Mouse (Mus musculus) fat pad, adult 2 months (tissue): ENCODE measurements around the gene Cyth3.

Experiments
- DNase-seq: peaks from one replicate; pipeline ENCODE4 v3.0.0-alpha.2; 2011; ENCODE audit warnings: low read depth, low spot score; ENCODE audit errors: extremely low read depth

Gene Cyth3

DNA sequence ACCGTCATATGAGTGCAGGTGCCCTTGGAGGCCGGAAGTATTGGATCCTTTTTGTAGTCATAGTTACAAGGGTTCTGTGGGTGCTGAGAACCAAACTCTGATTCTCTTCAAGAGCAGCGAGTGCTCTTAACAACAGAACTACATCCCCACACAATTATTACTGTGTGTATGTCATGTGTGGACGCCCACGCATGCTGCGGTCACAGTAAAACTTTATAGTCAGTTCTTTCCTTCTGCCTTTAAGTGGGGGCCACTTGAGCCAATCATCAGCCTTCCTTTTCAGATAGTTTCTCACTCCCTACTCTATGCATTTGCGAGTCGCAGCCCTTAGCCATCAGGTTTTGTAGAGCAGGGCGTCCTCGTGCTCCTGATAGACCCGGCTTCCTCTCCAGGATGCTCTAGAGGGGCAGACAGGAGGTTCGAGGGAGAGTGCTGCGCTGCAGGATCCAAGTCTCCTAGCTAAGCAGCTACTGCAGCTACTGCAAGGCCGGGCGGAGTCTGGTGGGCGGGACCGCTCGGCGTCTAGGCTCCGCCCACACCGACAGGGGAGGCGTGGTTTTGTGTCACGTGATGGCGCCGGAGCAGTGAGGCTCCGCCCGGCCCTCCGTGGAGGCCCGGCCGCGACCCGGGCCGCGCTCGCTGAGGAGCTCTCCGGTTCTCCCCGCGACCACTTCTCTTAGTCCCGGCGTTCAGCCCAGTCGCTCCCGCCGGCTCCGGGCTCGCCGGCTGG is at the start of gene Cyth3:
Gene Cyth3, plus strand, starts transcription at position 555 of the 730 bp plus-strand sequence.
- DNase-seq: no peak

DNA sequence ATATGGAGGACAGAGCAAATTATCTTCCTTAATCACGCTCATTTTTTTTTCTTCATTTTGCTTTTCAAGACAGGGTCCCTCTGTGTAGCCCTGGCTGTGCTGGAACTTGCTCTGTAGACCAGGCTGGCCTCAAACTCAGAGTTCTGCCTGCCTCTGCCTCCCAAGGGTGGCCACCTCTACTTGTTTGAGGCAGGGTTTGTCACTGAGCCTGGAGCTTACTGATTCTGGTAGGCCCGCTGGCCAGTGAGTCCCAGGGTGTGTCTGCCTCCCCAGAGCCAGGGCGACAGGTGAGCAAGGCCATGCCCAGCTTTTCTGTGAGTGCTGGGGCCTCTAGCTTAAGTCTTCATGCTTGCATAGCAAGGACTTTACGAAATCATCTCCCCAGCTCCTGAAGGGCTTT is 49.2 kb upstream of the Cyth3 start:
- no peak for DNase-seq

DNA sequence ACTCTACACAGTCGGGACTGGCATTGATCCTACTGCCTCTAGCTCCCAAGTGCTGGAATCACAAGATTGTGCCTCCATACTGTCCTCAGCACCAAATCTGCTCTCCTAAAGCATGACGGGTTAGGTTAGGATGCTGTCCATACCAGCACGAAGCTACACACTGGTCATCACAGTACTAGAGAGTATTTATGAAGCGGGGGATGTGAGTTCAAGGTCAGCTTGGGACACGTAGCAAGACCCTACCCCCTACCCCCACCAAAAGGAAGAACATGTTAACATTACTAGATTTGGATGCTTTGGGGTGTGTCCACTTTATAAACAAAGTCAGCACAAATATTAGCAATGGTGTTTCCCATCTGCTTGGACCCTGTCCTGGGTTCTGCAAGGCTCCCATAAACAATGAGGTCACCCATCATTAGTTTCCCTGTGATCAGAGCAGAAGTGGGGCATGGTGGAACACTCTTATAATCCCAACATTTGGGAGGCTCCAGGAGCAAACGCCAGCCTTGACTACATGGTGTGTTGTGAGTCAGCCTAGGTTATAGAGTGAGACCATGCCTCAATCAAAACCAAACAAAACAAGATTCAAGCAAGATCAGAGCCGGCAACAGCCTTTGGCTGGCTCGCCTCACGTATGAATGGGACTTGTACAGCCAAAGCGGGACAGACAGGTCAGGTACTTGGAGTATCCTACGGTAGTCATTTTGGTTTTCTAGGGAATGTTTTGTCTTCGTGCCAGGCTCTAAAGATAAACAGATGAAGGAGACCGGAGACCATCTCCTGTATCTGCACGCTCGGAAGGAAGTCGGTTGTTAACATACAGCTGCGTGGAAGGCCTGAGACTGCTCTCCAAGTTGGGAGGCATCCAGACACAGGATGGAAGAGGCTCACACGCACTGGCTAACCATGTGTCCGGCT is 47.7 kb upstream of the Cyth3 start:
- DNase-seq: no peak

GRCm38 (mm10) chr5:143579537-143580203 is 42.6 kb upstream of the Cyth3 start:
- DNase-seq: no peak

DNA sequence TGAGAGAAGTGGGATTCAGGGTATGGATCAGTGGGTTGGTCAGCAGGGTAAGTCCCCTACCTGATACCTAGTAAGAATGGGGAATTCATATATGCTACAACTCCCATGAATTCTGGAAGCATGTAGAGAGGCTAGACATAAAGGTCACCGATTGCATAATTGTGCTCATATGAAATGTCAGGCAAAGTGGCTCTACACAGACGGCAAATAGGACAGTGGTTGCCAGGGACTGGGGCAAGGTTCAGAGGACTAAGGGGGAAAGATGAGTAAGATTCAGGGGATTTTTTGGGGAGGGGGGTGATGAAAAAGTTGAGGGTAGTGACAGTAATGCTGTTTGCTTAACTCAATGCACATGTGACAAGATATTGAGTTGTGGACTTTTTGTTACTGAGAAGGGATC is 41.3 kb upstream of the Cyth3 start:
- DNase-seq: no peak

- DNase-seq: no peak
Observed at GRCm38 (mm10) chr5:143581874-143582273, 40.4 kb upstream of the Cyth3 start.

DNA sequence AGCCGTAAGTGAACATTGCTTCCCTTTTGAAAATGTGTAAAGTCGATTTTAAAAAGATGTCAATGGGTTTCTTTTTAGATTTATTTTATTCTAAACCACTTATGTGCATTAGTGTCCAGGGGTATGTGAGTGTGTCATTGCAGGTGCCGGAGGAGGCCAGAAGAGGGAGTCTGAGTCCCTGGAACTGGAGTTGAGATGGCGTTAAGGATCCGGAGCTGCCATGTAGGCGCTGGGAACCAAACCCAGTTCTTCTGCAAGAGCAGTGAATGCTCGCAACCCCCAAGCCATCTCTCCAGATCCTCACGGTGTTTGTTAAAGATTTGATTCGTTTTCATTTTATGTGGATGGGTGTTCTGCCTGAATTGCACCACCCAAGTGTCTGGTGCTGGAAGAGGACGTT is 39.2 kb upstream of the Cyth3 start:
- no peak for DNase-seq

GRCm38 (mm10) chr5:143584982-143585381 is 37.3 kb upstream of the Cyth3 start:
- no peak for DNase-seq

- no peak for DNase-seq
Observed at GRCm38 (mm10) chr5:143586386-143586785, 35.9 kb upstream of the Cyth3 start.

DNA sequence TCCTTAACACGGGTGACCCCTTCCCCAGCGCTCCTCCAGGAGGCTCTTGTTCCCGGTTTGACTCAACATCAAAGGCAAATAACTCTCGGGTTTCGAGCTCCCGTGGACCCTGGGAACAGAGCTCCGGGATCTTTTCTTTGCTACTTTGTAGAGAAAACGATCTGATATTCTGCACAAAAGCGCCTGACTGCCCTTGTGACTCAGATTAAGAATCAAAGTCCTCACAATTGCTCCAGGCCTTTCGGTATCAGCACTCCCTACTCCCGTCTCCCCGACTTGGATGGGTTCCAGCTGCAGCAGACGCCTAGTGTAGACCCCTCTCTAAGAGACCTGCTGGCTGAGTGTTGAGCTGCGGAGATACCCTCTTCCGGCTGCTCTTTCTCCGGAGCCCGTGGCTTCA is 33.1 kb upstream of the Cyth3 start:
- DNase-seq: no peak

- no peak for DNase-seq
Observed at GRCm38 (mm10) chr5:143592926-143593325, 29.3 kb upstream of the Cyth3 start.

DNA sequence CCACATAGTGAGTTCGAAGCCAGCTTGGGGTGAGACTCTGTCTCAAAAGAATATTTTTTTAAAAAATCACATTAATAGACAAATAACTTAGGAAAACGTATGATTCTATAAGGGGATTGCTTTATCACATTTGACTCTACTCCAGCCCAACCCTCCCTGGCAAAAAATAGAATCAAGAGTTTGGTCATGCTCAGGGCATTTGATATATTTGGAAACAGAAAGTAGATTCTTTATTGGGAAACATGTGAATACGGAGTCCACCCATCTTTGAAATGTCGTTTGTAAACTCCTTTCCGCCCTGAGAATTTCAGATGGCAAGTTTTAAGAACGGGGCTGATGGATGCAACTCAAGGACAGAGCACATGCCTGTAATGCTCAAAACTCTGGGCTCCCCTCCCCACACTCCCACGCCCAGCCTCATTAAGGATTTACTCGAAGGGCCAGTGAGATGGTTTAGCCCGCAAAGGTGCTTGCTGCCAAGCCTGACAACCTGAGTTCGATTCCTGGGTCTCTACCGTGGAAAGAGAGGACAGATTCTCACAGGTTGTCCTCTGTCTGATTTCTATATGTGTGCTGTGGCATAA is 28.6 kb upstream of the Cyth3 start:
- no peak for DNase-seq

- DNase-seq: no peak
Observed at GRCm38 (mm10) chr5:143594291-143595065, 27.8 kb upstream of the Cyth3 start.

- no peak for DNase-seq
Observed at GRCm38 (mm10) chr5:143602051-143602450, 20.2 kb upstream of the Cyth3 start.

DNA sequence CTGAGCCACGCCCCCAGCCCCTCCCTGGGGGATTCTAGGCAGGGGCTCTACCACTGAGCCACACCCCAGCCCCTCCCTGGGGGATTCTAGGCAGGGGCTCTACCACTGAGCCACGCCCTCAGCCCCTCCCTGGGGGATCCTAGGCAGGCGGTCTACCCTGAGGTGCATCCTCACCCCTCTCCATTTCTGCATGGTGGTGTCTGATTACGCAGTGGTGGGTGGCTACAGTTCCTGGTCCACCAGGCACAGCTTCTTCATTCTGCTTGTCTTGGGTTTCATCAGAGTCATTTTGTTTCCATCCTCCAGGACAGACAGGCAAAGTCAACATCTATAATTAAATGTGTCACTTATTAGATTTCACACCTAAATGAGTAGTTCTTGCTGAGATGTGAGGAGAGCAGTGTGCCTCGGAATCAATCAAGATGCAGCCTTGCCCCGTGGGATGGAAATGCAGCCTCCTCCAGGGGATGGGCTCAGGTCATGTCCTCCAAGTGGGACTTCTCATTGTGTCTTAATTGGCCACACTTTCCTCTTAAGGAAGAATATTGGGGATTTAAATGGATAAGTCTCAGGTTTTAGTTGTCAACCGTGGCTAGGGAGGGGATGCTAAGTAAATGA is 18.0 kb upstream of the Cyth3 start:
- no peak for DNase-seq

DNA sequence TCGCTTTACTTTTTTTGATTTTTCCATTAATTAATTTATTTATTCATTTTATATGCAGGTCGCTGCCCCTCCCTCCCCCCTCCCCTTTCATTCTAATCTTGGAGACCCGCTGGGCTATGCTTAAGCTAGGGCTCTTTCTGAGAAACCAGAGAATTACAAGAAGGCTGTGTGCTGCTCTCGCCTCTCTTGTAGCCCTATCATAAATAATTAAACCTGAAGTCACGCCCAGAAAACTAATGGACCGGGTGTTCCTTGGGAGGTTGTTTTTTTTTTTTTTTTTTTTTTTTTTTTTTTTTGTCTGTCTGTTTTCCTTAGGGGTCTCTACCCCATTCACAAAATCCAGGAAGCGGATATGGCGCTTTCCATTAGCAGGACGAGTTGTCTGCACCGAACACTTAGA is 15.5 kb upstream of the Cyth3 start:
- DNase-seq: no peak

- DNase-seq: no peak
Observed at GRCm38 (mm10) chr5:143608175-143608574, 14.1 kb upstream of the Cyth3 start.

GRCm38 (mm10) chr5:143611954-143612353 is 10.3 kb upstream of the Cyth3 start:
- DNase-seq: no peak

DNA sequence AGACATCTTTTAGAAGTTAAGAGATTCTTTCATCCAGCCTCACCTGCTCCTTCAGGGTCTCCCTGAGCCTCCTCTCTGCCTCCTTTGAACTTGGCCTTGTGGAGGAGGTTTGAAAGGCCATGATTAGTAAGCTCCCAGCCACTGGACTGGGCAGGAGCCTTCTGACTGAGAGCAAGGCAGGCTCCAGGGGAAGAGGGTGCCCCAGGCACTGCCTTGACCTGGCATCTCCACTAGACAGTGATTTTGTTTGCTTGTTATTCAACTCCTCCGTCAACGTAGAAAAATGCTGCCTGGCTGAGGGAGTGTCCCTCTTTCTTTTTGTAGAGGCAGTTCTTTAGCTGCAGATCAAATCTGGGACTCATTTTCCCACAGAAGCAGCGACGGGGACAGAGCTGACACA is 9.0 kb upstream of the Cyth3 start:
- DNase-seq: no peak

DNA sequence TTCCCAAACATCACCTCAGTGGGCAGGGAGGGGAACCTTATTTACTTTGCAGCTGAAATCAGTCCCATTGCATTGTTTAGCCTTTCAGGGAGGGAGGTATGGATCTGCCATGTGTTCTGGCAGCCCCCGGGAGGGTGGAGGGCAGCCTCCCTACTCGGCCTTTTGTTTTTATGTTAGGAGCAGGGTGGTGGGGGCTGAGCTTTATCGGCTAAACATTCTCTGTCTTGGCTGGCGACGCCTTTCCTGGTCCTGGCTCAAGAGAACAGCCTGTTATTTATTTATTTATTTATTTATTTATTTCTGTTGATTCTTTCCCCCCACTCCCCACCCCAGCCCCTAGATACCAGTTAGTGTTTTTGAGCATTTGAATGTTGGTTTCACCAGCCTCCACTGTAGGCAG is 7.7 kb upstream of the Cyth3 start:
- DNase-seq: no peak
